Mouse (Mus musculus) MEL (cell line): ENCODE results near the gene Nrip1.

Experiments used
- CTCF ChIP-seq, 3 experiments: IDR thresholded peaks in 2 of 3; conservative IDR thresholded peaks in 1 of 3; 2 replicates each; pipeline ENCODE4 v1.5.1; 2011 to 2012; ENCODE audit warnings: low read length in 3 of 3, low read depth in 2 of 3, mild to moderate bottlenecking in 2 of 3, improper control_type of control experiment in 1 of 3, inconsistent platforms in 1 of 3, mixed read lengths in 1 of 3, moderate library complexity in 1 of 3; ENCODE audit not compliant: control insufficient read depth in 1 of 3, insufficient read depth in 1 of 3, poor library complexity in 1 of 3, severe bottlenecking in 1 of 3
- EP300 ChIP-seq, 2 experiments: IDR thresholded peaks; 2 replicates each; pipeline ENCODE4 v1.6.1; 2011; ENCODE audit warnings: improper control_type of control experiment in 2 of 2, low read length in 2 of 2, low read depth in 1 of 2, mild to moderate bottlenecking in 1 of 2
- ETS1 ChIP-seq: IDR thresholded peaks from 2 replicates; pipeline ENCODE4 v1.6.1; 2012; ENCODE audit warnings: low read depth, mild to moderate bottlenecking, inconsistent platforms, low read length, improper control_type of control experiment, moderate library complexity
- GATA1 ChIP-seq: IDR thresholded peaks from 2 replicates; pipeline ENCODE4 v1.6.1; 2011; ENCODE audit warnings: low read depth, low read length, improper control_type of control experiment
- HCFC1 ChIP-seq: IDR thresholded peaks from 2 replicates; pipeline ENCODE4 v1.6.1; 2012; ENCODE audit warnings: low read depth, mild to moderate bottlenecking, inconsistent platforms, low read length, improper control_type of control experiment, moderate library complexity
- MAZ ChIP-seq: IDR thresholded peaks from 2 replicates; pipeline ENCODE4 v1.6.1; 2012; ENCODE audit warnings: low read depth, mild to moderate bottlenecking, inconsistent platforms, low read length, improper control_type of control experiment
- POLR2A ChIP-seq, 2 experiments: IDR thresholded peaks; 2 replicates each; pipeline ENCODE4 v1.6.1; 2011 to 2012; ENCODE audit warnings: low read length in 2 of 2, mild to moderate bottlenecking in 2 of 2, control low read depth in 1 of 2, improper control_type of control experiment in 1 of 2, low read depth in 1 of 2, moderate library complexity in 1 of 2; ENCODE audit not compliant: control insufficient read depth in 1 of 2, insufficient read depth in 1 of 2, poor library complexity in 1 of 2
- RCOR1 ChIP-seq: IDR thresholded peaks from 2 replicates; pipeline ENCODE4 v1.6.1; 2012; ENCODE audit warnings: low read depth, mild to moderate bottlenecking, inconsistent platforms, low read length, improper control_type of control experiment
- TBP ChIP-seq: IDR thresholded peaks from 2 replicates; pipeline ENCODE4 v1.8.0; 2011; ENCODE audit warnings: low read depth, low read length, improper control_type of control experiment
- TCF12 ChIP-seq: IDR thresholded peaks from 2 replicates; pipeline ENCODE4 v1.6.1; 2014; ENCODE audit warnings: low read depth, mild to moderate bottlenecking, inconsistent platforms, low read length, improper control_type of control experiment, moderate library complexity
- USF1 ChIP-seq: IDR thresholded peaks from 2 replicates; pipeline ENCODE4 v1.6.1; 2014; ENCODE audit warnings: low read depth, mild to moderate bottlenecking, inconsistent platforms, low read length, improper control_type of control experiment, moderate library complexity

DNA sequence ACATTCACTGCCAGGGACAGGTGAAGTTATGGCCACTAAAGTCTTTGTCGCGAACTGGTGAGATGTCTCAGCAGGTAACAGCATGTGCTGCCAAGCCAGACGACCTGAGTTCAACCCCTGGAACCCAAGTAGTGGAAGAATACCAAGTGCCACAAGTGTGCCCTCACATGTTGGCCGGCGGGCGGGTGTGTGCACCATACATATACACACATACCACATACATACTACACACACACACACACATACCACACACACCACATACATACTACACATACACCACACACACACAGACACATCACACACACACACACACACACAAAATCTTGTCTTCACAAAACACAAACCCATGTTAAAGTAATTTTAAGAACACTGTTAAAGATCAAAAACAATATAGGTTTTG lies 13.2 kb downstream of the Nrip1 start:
- no peak for TF ChIP-seq CTCF (IDR thresholded peaks at IDR 0.05 in 2 of 3, conservative IDR thresholded peaks at IDR 0.05 in 1 of 3; ENCODE audit: control insufficient read depth in 1 of 3, insufficient read depth in 1 of 3, low read depth in 2 of 3, low read length in 3 of 3, poor library complexity in 1 of 3, severe bottlenecking in 1 of 3)
- no peak for TF ChIP-seq EP300 (IDR thresholded peaks at IDR 0.05; ENCODE audit: low read depth in 1 of 2, low read length in 2 of 2)
- TF ChIP-seq USF1, result no peak
- no peak for TF ChIP-seq TBP
- no peak for TF ChIP-seq TCF12
- no peak for TF ChIP-seq POLR2A (IDR thresholded peaks at IDR 0.05; ENCODE audit: control insufficient read depth in 1 of 2, insufficient read depth in 1 of 2, low read depth in 1 of 2, low read length in 2 of 2, poor library complexity in 1 of 2)
- TF ChIP-seq HCFC1, result no peak
- no peak for TF ChIP-seq MAZ
- TF ChIP-seq GATA1, result no peak
- no peak for TF ChIP-seq RCOR1
- TF ChIP-seq ETS1, result no peak
